Mouse (Mus musculus): ENCODE measurements around the gene Taar7f. TPM values are rescaled to one million over a fixed set of nuclear protein-coding genes. Genes with fewer than 3 reads are reported as not detected.

Gene Taar7f
- polyA plus RNA-seq (2014; fragmentation: Nextera tagmentation; extraction: Ambion mirVana) = not detected in 2 replicates

DNA sequence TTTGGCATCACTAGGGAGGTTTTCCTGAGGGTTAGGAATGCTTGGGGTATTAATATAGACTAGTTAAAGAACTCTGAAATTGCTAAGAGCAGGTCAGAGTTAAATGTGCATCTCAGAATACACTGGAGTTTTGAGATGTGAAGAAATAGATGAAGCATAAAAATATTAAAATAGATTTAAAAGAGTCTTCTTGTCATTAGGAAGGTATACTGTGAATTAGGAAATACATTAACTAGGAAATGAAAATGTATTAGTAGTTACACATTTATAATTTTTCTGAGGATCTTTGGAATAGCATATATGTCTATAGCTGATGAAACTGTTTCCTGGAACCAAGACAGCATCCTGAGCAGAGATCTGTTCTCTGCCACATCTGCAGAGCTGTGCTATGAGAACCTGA lies at the start of gene Taar7f:
Taar7f (plus strand) TSS at position 301 of the 400 bp plus-strand sequence.
- Histone ChIP-seq H3K4me3 (ENCODE audit: low read depth, low read length) (no peak within 1 kb of the TSS), H3K9ac (replicated peaks; ENCODE audit: low read depth, low read length) (no peak within 1 kb of the TSS), H3K36me3 (ENCODE audit: control insufficient read depth, insufficient read depth, low read length) (no peaks in the 10 kb centered on the region), H3K4me1 (ENCODE audit: control insufficient read depth, insufficient read depth, low read length) (no peaks in the 10 kb centered on the region), H3K27me3 (ENCODE audit: control insufficient read depth, insufficient read depth, low read length) (no peaks in the 10 kb centered on the region), H3K27ac (ENCODE audit: low read length) (no peak within 1 kb of the TSS), H3K4me2 (replicated peaks; ENCODE audit: low read depth, low read length) (no peak within 1 kb of the TSS), H3K9me3 (ENCODE audit: control insufficient read depth, low read depth, low read length) (no peaks in the 10 kb centered on the region)
- ATAC-seq (ENCODE audit: insufficient number of reproducible peaks, insufficient read depth, low FRiP score, low read depth) = no peak

DNA sequence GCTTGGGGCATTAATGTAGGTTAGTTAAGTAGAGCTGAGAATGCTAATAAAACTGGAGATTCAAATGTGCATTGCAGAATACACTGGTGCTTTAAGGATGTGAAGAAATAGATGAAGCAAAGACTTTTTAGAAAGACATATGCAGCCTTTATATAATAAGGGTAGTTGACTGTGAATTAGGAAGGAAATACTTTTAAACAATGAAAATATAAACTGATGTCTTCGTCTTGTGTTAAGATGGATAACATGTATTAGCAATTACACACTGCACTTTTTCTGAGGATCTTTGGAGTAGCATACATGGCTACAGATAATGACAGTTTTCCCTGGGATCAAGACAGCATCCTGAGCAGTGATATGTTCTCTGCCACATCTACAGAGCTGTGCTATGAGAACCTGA lies 49.7 kb upstream of the Taar7f start, which contains the start of gene Taar7b:
Taar7b (plus strand) TSS at position 301 of the 400 bp plus-strand sequence.
- no peaks in the 10 kb centered on the region for H3K9me3 ChIP-seq (ENCODE audit: control insufficient read depth, low read depth, low read length)
- no peak within 1 kb of the TSS for H3K4me3 ChIP-seq (ENCODE audit: low read depth, low read length)
- H3K4me1 ChIP-seq (ENCODE audit: control insufficient read depth, insufficient read depth, low read length) = no peaks in the 10 kb centered on the region
- H3K36me3 ChIP-seq (ENCODE audit: control insufficient read depth, insufficient read depth, low read length) = no peaks in the 10 kb centered on the region
- no peak within 1 kb of the TSS for H3K4me2 ChIP-seq (replicated peaks; ENCODE audit: low read depth, low read length)
- ATAC-seq (ENCODE audit: insufficient number of reproducible peaks, insufficient read depth, low FRiP score, low read depth) = no peak
- H3K27ac ChIP-seq (ENCODE audit: low read length) = no peak within 1 kb of the TSS
- H3K9ac ChIP-seq (replicated peaks; ENCODE audit: low read depth, low read length) = no peak within 1 kb of the TSS
- WGBS = 68% methylated on average over 1 of the region's 1 CpGs
- H3K27me3 ChIP-seq (ENCODE audit: control insufficient read depth, insufficient read depth, low read length) = no peaks in the 10 kb centered on the region

- H3K4me3 ChIP-seq (ENCODE audit: low read depth, low read length) = no peak overlapping the region
Measured at GRCm38 (mm10) chr10:24006442-24006841, 42.9 kb upstream of the Taar7f start.

DNA sequence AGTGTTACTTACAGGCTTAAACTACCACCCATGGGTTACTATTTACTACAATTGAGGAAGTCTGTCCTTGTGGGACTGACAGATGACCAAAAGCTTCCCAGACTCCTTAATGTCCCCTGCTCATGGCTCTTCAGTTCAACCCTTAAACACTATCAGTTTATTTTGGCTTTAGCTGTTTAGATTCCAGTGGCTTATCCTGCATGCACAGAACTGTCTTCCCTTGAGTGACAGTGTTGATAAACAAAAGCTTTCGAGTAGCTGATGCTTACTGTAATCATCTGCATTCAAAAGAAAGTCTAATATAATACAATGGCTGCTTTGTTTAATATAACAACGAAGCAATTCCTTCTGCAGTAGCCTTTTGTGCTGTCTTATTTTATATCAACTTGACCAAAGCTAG lies 42.3 kb upstream of the Taar7f start:
- no peak overlapping the region for H3K27ac ChIP-seq (ENCODE audit: low read length)
- H3K4me2 ChIP-seq (replicated peaks; ENCODE audit: low read depth, low read length) = no peak overlapping the region
- no peaks in the 10 kb centered on the region for H3K4me1 ChIP-seq (ENCODE audit: control insufficient read depth, insufficient read depth, low read length)
- H3K4me3 ChIP-seq (ENCODE audit: low read depth, low read length) = no peak overlapping the region
- no peaks in the 10 kb centered on the region for H3K27me3 ChIP-seq (ENCODE audit: control insufficient read depth, insufficient read depth, low read length)
- no peak for ATAC-seq (ENCODE audit: insufficient number of reproducible peaks, insufficient read depth, low FRiP score, low read depth)
- H3K9ac ChIP-seq (replicated peaks; ENCODE audit: low read depth, low read length) = no peak overlapping the region
- H3K9me3 ChIP-seq (ENCODE audit: control insufficient read depth, low read depth, low read length) = no peaks in the 10 kb centered on the region
- WGBS = 24% methylated on average over 2 of the region's 2 CpGs
- H3K36me3 ChIP-seq (ENCODE audit: control insufficient read depth, insufficient read depth, low read length) = no peaks in the 10 kb centered on the region

More at GRCm38 (mm10) chr10:24006442-24006841, 42.9 kb upstream of the Taar7f start:
- Histone ChIP-seq H3K4me1 (ENCODE audit: control insufficient read depth, insufficient read depth, low read length) (no peaks in the 10 kb centered on the region), H3K9ac (replicated peaks; ENCODE audit: low read depth, low read length) (no peak overlapping the region), H3K36me3 (ENCODE audit: control insufficient read depth, insufficient read depth, low read length) (no peaks in the 10 kb centered on the region), H3K9me3 (ENCODE audit: control insufficient read depth, low read depth, low read length) (no peaks in the 10 kb centered on the region), H3K27ac (ENCODE audit: low read length) (no peak overlapping the region), H3K27me3 (ENCODE audit: control insufficient read depth, insufficient read depth, low read length) (no peaks in the 10 kb centered on the region), H3K4me2 (replicated peaks; ENCODE audit: low read depth, low read length) (no peak overlapping the region)
- 62% methylated on average over 1 of the region's 1 CpGs for WGBS
- no peak for ATAC-seq (ENCODE audit: insufficient number of reproducible peaks, insufficient read depth, low FRiP score, low read depth)

DNA sequence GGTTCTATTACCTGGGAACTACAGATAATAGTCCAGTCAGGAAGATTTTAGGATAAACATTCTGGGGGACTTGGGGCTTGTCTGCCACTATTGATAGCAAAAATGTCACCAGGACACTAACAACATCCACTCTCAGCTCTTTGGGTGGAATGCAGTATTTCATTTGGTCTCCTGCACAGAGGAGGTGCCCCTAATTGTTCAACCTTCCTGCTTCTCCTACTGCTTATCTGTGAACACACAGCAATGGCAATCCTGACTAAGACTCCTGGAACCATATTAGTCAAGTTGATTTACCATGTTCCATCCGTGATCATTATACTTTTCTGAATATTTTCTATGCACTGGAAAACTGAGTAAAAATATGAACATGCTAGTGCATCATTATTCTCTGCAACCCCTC lies 41.2 kb upstream of the Taar7f start:
- no peak overlapping the region for H3K9ac ChIP-seq (replicated peaks; ENCODE audit: low read depth, low read length)
- H3K4me3 ChIP-seq (ENCODE audit: low read depth, low read length) = no peak overlapping the region
- no peaks in the 10 kb centered on the region for H3K9me3 ChIP-seq (ENCODE audit: control insufficient read depth, low read depth, low read length)
- H3K27ac ChIP-seq (ENCODE audit: low read length) = no peak overlapping the region
- no peaks in the 10 kb centered on the region for H3K36me3 ChIP-seq (ENCODE audit: control insufficient read depth, insufficient read depth, low read length)
- H3K4me1 ChIP-seq (ENCODE audit: control insufficient read depth, insufficient read depth, low read length) = no peaks in the 10 kb centered on the region
- 84% methylated on average over 1 of the region's 1 CpGs for WGBS
- no peak for ATAC-seq (ENCODE audit: insufficient number of reproducible peaks, insufficient read depth, low FRiP score, low read depth)
- no peaks in the 10 kb centered on the region for H3K27me3 ChIP-seq (ENCODE audit: control insufficient read depth, insufficient read depth, low read length)
- no peak overlapping the region for H3K4me2 ChIP-seq (replicated peaks; ENCODE audit: low read depth, low read length)

DNA sequence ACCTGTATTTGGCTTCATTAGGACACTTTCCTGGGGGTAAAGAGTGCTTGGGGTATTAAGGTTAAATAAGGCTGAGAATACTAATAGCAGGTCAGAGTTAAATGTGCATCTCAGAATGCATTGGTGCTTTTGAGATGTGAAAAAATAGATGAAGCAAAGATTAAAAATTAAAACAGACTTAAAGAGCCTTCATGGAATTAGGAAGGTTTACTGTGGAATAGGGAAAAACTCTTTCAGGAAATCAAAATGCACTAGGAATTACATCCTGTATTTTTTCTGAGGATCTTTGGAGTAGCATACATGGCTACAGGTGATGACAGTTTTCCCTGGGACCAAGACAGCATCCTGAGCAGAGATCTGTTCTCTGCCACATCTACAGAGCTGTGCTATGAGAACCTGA lies 22.4 kb upstream of the Taar7f start, which contains the start of gene Taar7d:
Taar7d (plus strand) TSS at position 301 of the 400 bp plus-strand sequence.
- Histone ChIP-seq H3K36me3 (ENCODE audit: control insufficient read depth, insufficient read depth, low read length) (no peaks in the 10 kb centered on the region), H3K9me3 (ENCODE audit: control insufficient read depth, low read depth, low read length) (no peaks in the 10 kb centered on the region), H3K27me3 (ENCODE audit: control insufficient read depth, insufficient read depth, low read length) (no peaks in the 10 kb centered on the region), H3K9ac (replicated peaks; ENCODE audit: low read depth, low read length) (no peak within 1 kb of the TSS), H3K4me1 (ENCODE audit: control insufficient read depth, insufficient read depth, low read length) (no peaks in the 10 kb centered on the region), H3K4me2 (replicated peaks; ENCODE audit: low read depth, low read length) (no peak within 1 kb of the TSS), H3K27ac (ENCODE audit: low read length) (no peak within 1 kb of the TSS), H3K4me3 (ENCODE audit: low read depth, low read length) (no peak within 1 kb of the TSS)
- no peak for ATAC-seq (ENCODE audit: insufficient number of reproducible peaks, insufficient read depth, low FRiP score, low read depth)

DNA sequence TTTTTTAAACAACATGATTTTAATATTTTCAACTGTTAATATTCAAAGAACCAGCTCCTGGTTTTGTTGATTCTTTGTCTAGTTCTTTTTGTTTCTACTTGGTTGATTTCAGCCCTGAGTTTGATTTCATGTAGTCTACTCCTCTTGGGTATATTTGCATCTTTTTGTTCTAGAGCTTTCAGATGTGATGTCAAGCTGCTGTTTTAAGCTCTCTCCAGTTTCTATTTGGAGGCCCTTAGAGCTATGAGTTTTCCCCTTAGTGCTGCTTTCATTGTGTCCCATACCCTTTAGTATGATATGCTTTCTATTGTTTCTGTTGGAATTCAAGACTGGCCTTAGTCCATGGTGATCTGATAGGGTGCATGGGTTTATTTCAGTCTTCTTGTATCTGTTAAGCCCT lies 18.0 kb upstream of the Taar7f start:
- H3K9ac ChIP-seq (replicated peaks; ENCODE audit: low read depth, low read length) = no peak overlapping the region
- H3K4me2 ChIP-seq (replicated peaks; ENCODE audit: low read depth, low read length) = no peak overlapping the region
- no peaks in the 10 kb centered on the region for H3K4me1 ChIP-seq (ENCODE audit: control insufficient read depth, insufficient read depth, low read length)
- no peak overlapping the region for H3K4me3 ChIP-seq (ENCODE audit: low read depth, low read length)
- no peaks in the 10 kb centered on the region for H3K9me3 ChIP-seq (ENCODE audit: control insufficient read depth, low read depth, low read length)
- H3K36me3 ChIP-seq (ENCODE audit: control insufficient read depth, insufficient read depth, low read length) = no peaks in the 10 kb centered on the region
- no peak for ATAC-seq (ENCODE audit: insufficient number of reproducible peaks, insufficient read depth, low FRiP score, low read depth)
- no peaks in the 10 kb centered on the region for H3K27me3 ChIP-seq (ENCODE audit: control insufficient read depth, insufficient read depth, low read length)
- H3K27ac ChIP-seq (ENCODE audit: low read length) = no peak overlapping the region

DNA sequence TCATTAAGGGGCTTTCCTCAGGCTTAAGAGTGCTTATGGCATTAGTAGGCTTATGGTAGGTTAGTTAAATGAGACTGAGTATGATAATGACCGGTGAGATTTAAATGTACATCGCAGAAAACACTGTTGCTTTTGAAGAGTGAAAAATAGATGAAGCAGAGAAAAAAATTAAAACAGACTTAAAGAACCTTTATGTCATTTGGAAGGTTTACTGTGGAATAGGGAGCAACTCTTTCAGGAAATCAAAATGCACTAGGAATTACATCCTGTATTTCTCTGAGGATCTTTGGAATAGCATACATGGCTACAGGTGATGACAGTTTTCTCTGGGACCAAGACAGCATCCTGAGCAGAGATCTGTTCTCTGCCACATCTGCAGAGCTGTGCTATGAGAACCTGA lies 12.0 kb upstream of the Taar7f start, which contains the start of gene Taar7e:
Taar7e (plus strand) TSS at position 301 of the 400 bp plus-strand sequence.
- Histone ChIP-seq H3K36me3 (ENCODE audit: control insufficient read depth, insufficient read depth, low read length) (no peaks in the 10 kb centered on the region), H3K4me1 (ENCODE audit: control insufficient read depth, insufficient read depth, low read length) (no peaks in the 10 kb centered on the region), H3K27me3 (ENCODE audit: control insufficient read depth, insufficient read depth, low read length) (no peaks in the 10 kb centered on the region), H3K9me3 (ENCODE audit: control insufficient read depth, low read depth, low read length) (no peaks in the 10 kb centered on the region), H3K4me2 (replicated peaks; ENCODE audit: low read depth, low read length) (no peak within 1 kb of the TSS), H3K4me3 (ENCODE audit: low read depth, low read length) (no peak within 1 kb of the TSS), H3K9ac (replicated peaks; ENCODE audit: low read depth, low read length) (no peak within 1 kb of the TSS), H3K27ac (ENCODE audit: low read length) (no peak within 1 kb of the TSS)
- ATAC-seq (ENCODE audit: insufficient number of reproducible peaks, insufficient read depth, low FRiP score, low read depth) = no peak
- 91% methylated on average over 2 of the region's 2 CpGs for WGBS

DNA sequence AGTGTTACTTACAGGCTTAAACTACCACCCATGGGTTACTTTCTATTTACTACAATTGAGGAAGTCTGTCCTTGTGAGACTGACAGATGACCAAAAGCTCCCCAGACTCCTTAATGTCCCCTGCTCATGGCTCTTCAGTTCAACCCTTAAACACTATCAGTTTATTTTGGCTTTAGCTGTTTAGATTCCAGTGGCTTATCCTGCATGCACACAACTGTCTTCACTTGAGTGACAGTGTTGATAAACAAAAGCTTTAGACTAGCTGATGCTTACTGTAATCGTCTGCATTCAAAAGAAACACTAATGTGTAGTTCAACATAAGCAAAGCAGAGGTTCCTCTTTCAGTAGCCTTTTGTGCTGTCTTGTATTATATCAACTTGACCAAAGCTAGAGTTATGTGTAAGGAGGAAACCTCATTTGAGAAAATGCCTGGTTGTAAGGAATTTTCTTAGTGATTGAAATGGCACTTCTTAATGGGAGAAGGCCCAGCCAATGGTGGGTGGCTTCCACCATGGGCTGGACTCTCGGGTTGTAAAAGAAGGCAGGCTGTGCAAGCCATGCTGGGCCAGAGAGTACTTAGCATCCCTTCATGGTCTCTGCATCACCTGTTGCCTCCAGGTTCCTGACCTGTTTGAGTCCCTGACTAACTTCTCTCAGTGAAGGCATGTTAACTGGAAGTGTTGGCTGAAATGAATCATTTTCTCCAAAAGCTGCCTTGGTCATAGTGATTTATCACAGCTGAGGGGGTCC lies 9.0 kb upstream of the Taar7f start:
- Histone ChIP-seq H3K27me3 (ENCODE audit: control insufficient read depth, insufficient read depth, low read length) (no peaks in the 10 kb centered on the region), H3K4me3 (ENCODE audit: low read depth, low read length) (no peak overlapping the region), H3K36me3 (ENCODE audit: control insufficient read depth, insufficient read depth, low read length) (no peaks in the 10 kb centered on the region), H3K9me3 (ENCODE audit: control insufficient read depth, low read depth, low read length) (no peaks in the 10 kb centered on the region), H3K4me2 (replicated peaks; ENCODE audit: low read depth, low read length) (no peak overlapping the region), H3K9ac (replicated peaks; ENCODE audit: low read depth, low read length) (no peak overlapping the region), H3K4me1 (ENCODE audit: control insufficient read depth, insufficient read depth, low read length) (no peaks in the 10 kb centered on the region), H3K27ac (ENCODE audit: low read length) (no peak overlapping the region)
- WGBS = 38% methylated on average over 2 of the region's 2 CpGs
- no peak for ATAC-seq (ENCODE audit: insufficient number of reproducible peaks, insufficient read depth, low FRiP score, low read depth)
